Mouse (Mus musculus) cerebellum, adult 11-12 months (tissue): ENCODE results near the gene Cacfd1.

Experiments used
- DNase-seq: peaks from one replicate; pipeline ENCODE4 v3.0.0; 2022

The Cacfd1 gene

DNA sequence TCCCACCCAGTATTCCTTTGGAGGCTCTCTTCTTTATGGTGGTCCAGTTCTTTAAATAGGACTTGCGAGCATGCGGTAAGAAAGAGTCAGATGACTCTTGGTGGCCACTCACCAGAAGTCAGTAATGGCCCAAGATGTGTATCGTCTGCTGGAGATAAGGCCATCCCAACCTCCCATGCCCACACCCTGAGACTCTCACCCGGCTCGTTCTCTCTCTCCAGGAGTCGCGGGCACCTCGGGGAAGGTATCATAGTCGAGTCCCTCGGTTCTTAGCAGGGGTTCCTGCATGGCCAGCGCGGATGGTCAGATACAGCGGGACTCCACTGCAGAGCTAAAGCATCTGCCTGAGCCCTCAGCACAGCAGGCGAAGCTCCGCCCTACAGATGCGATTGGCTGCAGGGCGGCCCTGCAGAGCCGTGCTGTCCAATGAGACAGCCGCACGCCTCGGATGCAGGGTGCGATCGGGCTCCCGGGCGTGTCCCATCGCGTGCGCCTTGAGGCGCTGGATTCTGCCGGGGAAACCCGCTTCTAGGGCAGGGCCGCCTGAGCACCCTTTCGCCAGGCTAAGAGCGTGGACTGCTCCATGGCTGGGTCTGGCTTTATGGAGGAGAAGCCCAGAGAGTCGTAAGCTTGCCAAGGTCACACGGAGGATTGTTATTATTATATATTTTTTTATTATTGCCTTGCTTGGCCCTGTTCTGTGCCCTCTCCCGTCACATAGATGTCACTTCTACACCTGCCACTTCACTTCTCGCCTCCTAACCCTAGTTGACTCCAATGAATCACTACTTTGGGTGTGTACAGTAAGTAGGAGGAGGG, 18.1 kb downstream of the Cacfd1 start, which contains the start of gene Slc2a6:
TSS of gene Slc2a6 (minus strand) at position 381 of the 819 bp plus-strand sequence.
- DNase-seq, result peak; percentile 94

DNA sequence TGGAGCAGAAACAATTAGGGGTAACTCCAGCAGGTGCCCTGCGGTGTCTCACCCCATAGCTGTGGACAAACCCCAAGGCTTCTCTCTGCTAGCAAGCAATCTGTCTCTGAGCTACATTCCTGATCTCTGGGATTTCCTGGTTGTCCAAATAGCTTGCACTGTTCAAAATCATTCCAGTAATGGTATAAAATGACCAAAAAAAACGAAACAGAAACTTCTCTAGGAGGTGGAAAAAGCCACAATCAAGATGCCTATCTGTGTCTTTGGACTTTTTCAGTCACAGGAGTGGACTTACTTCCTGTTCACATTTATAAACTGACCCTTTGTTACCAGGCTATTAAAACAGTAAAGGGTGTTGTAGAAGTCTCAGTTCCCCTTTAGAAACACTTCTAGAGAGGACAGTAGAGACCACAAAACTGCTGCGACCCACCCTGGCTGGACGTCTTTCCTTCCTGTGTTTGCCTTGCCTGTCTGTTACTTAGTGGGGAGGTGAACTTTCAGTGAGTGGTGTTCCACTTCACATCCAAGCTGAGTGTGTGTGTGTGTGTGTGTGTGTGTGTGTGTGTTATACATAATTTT, 18.8 kb downstream of the Cacfd1 start:
- DNase-seq, result no peak

DNA sequence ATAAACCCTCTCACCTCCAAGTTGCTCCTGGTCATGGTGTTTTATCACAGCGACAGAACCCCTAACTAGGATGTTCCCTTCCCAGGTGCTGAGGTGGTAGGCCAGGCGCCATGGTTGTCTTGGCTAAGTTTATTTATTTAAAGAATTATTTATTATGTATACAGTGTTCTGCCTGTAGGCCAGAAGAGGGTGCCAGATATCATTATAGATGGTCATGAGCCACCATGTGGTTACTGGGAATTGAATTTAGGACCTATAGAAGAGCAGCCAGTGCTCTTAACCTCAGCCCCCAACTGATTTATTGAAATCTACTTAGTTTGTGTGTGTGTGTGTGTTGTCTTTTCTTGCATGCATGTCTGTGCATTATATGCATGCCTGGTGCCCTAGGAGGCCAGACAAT, 22.6 kb downstream of the Cacfd1 start:
- no peak for DNase-seq

DNA sequence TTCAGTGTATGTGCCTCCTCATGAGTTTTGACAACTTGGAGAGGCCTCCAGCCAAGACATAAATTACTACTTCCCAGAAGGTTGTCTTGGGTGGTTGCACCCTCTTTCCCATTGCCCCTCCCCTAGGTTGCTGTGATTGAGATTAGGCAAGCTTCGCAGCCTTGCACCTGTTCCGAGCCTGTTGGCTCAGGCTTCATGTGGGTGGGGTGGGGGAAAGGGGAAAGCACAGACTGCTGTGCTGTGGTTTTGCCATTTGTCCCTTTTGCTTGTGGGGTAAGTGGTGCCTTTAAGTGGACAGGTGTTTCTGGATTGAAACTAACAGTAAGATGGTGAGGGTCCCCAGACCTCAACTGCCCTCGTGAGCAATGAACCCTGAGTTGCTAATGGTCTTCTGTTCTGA, 26.3 kb downstream of the Cacfd1 start:
- no peak for DNase-seq

DNA sequence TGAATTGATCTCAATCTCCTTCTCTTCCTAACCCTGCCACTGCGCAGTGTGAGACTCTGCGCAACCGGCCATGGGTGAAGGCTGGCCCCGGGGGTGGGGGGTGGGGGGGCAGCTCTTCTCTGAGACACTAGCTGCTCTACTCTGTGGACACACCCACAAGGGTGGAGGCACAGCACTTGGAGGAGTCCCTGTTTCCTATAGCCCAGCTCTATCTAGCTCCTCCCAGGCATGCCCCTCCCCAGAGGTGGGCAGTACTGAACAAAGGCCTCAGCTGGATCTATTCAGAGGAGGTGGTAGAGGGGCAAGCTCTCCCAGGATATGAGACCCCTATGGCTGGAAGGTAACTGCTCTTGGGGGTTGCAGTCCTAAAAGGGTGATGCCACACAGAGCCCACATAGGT, 27.3 kb downstream of the Cacfd1 start:
- no peak for DNase-seq

DNA sequence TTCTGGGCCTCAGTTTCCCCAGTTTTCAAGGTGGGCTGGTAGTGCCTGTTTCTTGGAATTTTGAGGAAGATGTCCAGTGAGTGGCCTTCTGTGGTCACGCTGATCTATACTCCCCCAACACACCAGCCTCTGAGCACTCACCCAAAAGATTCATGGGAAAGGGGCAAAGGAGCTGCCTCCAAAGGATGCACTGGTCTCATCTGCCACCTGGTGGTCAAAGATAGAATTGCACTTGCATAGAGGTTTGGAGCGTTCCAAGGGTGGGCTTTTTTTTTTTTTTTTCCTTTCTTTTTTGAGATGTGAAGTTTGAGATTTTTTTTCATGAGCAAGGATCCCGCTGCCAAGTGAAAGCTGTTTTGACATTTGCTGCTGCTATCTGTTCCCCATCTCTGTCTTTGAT, 28.9 kb downstream of the Cacfd1 start:
- no peak for DNase-seq

DNA sequence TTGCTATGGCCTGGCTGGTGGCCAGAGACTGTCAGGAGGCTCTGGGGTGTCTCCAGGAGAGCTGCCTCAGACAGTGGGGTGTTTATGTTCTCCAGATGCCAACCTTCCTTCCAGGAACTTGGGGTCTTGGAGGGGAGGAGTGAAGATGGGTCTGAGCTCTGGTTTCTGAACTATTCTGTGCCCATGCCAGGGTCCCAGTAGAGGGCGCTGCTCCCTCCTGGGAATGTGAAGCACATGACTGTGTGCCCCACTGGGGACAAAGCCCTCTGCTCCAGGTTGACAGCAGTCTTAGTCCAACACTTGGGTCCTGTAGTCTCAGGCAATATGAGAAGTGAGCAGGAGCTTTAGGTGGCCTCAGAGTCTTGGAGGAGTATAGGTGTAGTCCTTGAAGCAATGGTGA, 29.6 kb downstream of the Cacfd1 start:
- DNase-seq, result no peak

DNA sequence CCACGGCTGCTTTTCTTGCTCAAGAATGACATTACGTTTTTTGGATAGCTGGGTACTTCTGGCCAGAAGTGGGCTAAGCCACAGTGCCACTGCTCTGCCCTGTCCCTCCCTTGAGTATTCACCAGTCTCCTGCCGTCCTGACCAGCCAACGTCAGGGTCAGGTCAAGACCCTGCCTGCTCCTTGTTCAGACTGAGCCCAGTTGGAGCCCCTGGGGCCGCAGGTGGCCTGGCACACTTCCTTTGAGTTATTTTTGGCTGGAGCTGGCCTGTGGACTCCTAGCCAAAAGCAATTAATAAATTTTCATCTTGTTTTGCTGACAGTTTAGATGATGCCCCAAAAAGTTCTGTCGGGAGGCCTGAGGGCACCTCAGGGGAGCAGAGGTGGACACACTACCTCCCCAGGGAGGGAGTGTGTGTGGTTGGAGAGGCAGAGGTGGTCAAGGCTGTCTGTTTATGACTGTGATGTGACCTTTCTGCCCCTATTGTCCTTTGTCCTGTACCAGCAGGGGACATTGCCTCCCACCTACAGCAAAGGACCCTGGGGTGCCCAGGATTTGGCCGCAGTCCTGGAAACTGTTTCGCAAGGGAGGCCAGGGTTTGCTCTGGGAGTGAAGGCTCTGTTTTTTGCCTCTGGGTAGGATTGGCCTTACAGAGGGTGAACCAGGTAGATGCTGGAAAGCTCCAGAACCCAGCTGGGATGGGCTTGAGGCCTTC, 32.6 kb downstream of the Cacfd1 start:
- DNase-seq, result no peak

DNA sequence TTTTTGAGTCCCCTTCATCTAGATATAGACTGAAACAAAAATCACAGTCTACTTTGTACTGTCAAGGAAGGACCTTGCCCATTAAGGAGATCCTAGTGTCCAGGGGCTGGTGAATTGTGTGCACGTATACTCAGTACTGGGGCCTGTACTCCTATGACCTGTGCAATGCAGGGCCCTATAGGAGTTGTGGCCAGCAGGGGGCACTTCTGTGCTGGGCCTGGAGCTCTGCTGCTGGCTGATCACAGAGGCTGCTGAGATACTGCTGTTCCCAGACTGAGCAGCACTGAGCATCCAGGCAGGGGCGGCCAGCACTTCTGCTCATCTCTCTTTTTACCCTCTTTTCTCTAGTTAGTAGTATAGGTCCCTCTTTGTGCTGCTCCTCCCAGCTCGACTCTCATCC, 33.7 kb downstream of the Cacfd1 start:
- DNase-seq, result peak; percentile 60

DNA sequence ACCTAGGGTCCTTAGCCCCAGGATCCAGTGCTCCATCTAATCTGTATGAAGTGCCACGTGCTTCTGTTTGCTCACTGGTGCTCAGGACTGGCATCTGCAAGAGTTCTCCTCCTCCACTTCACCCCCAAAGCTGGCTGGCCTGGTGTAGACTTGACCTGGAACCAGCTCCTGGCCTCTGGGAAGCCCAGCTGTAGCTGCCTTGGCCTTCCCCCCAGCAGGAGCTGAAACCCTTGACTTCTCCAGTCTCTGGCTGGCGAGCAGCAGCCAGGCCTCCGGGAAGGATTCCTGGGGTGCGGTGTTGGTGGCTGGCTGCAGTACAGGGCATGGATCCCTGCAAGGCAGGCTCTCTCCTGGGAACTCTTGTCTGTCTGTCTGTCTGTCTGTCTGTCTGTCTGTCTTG, 34.4 kb downstream of the Cacfd1 start:
- no peak for DNase-seq

DNA sequence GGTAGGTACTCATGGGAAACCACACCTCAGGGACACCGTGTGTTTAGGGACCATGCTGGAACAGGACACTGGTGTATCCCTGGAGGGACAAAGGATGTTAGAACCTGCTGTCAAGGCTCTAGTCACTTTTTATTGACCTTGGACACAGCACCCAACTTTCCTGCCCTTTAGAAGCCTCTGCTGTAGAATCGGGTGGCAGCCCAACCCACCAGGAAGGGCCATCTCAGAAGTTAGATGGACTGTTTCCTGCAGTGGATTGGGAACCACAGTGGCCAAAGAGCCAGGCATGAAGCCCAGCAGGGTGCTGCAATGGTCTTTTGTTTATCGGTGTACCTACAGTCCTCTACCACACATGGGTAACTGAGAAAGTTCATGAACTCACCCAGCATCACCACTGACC, 34.9 kb downstream of the Cacfd1 start:
- no peak for DNase-seq

DNA sequence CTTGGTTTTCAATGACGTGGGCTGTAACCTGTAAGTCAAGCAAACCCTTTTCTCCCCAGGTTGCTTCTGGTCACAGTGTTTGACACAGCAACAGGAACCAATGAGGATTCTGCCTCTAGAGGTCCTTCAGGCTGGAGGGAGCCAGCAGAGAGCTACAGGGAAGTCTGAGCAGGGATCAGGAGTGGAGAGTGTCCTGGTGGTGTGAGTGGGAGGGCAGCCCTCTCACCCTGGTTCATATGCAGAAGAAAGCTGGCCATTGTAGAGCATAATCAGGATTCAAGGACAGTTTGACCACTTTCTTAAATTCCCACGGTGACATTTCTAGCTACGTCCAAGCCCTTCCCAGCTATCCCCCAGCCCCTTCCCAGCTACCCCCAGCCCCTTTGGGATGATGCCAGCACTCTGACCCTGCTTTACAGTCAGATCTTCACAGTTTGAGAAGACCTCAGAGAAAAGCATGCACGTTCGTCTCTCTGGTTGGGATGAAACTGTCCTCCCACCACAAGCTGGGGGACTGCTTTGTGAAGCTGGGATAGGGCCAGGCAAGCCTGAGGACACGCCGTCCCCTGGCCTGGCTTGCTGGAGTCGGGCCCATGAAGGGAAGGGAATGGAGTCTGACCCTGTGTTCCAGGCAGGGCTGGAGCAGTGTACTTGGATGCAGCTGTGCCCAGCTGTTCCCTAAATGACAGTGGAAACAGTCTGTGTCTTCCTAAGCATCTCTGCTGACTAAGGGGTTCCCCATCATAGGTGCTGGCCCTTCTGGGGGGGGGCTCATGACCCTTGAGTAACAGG, 36.4 kb downstream of the Cacfd1 start:
- no peak for DNase-seq

DNA sequence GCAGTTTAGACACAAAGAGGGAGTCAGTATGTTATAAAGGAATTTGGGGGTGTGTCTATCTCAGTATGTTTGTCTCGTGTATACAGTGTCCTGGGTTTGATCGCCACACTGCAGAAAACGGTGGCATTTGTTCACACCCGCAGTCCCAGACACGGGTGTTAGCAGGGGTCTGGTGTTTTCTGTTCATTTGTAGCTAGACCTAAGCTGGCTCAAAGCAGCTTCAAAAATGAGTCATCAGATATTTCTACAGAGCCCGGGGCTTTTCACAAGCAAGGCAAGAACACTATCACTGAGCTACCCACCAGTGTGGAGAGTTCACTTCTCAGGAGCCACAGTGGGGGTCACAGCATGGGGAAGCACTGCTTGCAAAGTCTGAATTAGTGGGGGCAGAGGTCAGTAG, 39.7 kb downstream of the Cacfd1 start:
- no peak for DNase-seq

DNA sequence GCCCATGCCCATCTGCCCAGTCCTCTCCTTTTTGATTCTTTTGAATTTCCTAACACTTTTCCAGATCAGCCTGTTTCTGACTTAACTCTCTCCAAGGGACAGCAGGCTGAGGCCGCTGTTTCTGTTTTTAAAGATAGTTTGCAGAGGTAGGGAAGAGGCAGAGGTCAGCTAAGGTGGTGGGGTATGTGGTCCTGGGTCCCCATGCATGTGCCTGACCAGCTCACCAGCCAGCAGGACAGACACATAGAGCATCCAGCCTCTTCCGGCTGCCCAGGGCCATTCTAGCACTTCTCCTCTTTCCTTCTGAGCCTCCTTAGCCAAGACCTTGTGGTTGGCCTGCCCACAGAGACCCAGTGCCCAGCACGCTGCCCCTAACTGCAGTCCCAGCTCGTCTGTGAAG, 48.5 kb downstream of the Cacfd1 start:
- no peak for DNase-seq

DNA sequence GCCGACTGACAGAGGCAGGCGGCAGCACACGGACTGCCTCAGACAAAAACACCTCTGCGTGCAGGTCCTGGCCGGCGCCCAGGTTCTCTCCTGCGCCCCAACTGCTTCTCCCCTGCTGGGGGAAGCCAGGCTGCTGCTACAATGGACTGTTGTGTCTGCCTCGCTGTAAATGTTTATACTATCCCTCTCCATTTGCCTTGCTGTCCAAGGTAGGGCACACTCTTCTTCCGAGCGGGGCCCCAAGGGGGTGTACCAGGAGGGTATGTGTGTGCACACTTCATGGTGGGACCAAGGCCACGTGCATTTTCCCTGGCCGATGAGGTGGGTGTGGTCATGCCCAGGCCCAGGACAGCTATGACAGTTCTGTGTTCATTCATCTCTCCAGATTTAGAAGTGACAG, 49.0 kb downstream of the Cacfd1 start:
- DNase-seq, result no peak

DNA sequence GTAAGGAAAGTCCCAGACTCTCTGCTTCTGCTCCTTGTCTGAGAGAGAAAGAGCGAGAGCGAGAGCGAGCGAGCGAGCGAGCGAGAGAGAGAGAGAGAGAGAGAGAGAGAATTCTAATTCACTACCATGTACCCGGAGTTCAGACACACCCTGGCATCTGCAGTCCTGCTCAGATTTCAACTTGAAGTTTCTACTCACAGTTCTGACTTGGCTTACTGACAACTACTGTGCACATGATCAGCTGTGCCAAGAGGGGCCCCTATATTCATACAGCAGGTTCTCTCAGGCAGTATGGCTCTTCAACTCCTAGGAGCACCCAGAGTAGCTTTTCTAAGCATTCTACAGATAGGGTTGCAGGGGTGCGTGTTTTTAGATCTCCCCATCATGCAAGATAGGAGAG, 49.5 kb downstream of the Cacfd1 start:
- no peak for DNase-seq

DNA sequence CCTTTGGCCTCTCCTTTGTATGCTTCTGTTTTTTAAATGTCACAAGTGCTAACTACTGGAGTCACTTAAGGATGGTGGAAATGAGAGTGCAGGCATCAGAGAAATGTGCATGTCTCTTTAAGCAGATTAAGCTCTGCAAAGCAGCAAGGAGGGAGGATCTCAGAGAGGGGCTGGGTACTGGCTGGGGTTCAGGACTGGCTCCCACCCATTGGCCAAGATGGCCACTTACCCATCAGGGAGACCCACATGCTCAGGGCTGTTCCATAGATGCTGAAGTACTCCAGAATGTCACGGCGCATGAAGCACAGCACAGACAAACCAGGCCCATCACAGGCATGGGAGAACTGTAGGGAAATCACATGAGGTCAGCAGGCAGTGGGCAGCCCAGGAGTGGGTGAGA, 57.4 kb downstream of the Cacfd1 start:
- no peak for DNase-seq

DNA sequence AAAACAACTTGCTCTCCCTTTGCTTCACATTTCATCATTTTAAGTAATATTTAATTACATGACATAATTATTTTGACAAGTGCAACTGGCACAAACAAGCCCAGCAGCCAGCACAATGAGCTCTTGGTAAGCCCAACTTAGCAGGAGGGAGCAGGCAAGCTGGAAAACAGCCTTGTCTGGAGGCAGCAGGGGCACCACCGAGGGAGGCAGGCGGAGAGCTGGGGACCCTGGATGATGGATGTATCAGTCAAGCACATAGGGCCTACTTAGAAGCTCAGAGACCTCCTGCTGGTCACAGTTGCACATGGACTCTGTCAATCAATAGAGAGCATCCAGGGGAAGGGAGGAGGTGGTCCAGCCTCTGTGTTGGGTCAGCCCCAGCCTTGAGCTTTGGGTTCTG, 58.3 kb downstream of the Cacfd1 start:
- DNase-seq, result no peak

DNA sequence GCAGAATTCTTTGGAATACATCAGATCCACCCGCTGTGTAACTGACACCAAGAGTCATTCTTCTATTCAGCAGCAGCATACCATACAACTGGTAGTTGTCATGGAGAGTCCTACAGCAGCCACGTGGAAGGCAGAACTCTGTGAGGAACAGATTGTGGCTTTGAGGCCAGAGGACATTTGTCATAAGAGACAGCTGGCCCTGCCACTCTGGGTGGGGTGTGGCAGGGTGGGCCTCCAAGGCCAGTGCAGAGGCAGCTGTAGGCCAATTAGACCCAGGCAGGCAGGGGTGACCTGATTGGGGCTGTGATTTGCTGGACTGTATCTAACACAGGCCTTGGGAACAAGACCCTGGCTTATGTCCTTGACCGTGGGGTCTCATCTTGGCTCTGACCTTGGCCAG, 59.9 kb downstream of the Cacfd1 start:
- no peak for DNase-seq

DNA sequence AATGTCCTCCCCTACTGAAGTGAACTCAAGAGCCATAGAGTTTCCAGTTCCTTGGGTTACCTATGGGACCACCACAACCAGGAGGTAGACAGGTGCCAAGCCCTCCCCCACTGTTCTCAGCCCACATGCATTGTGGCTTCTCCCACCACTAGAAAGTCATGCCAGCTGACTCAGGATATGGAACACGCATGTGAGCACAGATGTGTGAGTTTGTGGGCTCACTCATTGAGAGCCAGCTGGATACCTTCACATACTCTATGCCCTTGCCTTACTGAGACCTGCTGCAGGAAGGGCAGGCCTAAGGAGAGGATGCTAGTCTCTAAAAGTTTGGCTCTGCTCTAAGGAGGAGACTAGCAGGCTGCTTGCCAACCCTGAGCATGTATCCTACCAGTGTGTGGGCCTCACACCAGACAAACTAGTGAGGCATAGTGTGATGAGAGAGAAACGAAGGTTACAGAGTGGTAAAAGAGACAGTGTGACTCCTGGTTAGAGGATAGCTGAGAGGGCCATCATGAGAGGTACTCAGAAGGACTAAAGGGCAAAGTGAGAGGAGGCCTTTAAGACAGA, 60.6 kb downstream of the Cacfd1 start:
- no peak for DNase-seq
